Mouse (Mus musculus) midbrain, embryonic 14.5 days (tissue): ENCODE measurements at regions not wholly inside any gene's neighbourhood (a gene's known extent, or its start where the extent isn't known, plus 50 kb on each side); places are given as distances from the start of the nearest gene placed in this dataset.
A peak's percentile ranks its signal among the peaks of the same experiment; 100 is the strongest.

Experiments
- ATAC-seq: fragments of 200-750 bp; cut with Nextera tagmentation; 2 replicates; pipeline ENCODE4 v1.8.0; 2017; ENCODE audit warnings: moderate number of reproducible peaks, moderate library complexity; ENCODE audit not compliant: low FRiP score, low TSS enrichment
- DNase-seq: peaks from one replicate; pipeline ENCODE4 v3.0.0-alpha.2; 2015
- H3K27ac ChIP-seq: fragments of 300-500 bp; sonication (generic); replicated peaks from 2 replicates; pipeline ENCODE4 v1.5.1; 2014; ENCODE audit warnings: mild to moderate bottlenecking, low read depth, low read length, moderate library complexity
- H3K27me3 ChIP-seq: fragments of 300-500 bp; sonication (generic); 2 replicates; pipeline ENCODE4 v1.6.1; 2014; ENCODE audit warnings: low read length, control low read depth, mixed read lengths; ENCODE audit not compliant: control insufficient read depth, insufficient read depth
- H3K36me3 ChIP-seq: fragments of 300-500 bp; sonication (generic); 2 replicates; pipeline ENCODE4 v1.6.1; 2014; ENCODE audit warnings: low read length, control low read depth; ENCODE audit not compliant: control insufficient read depth, insufficient read depth
- H3K4me1 ChIP-seq: fragments of 300-500 bp; sonication (generic); 2 replicates; pipeline ENCODE4 v1.6.1; 2014; ENCODE audit warnings: mild to moderate bottlenecking, antibody characterized with exemption, low read length, control low read depth; ENCODE audit not compliant: control insufficient read depth, insufficient read depth
- H3K4me2 ChIP-seq: fragments of 300-500 bp; sonication (generic); 2 replicates; pipeline ENCODE4 v1.6.1; 2014; ENCODE audit warnings: mild to moderate bottlenecking, low read length, moderate library complexity
- H3K4me3 ChIP-seq: fragments of 300-500 bp; sonication (generic); replicated peaks from 2 replicates; pipeline ENCODE4 v1.5.1; 2014; ENCODE audit warnings: low read depth, low read length
- H3K9ac ChIP-seq: fragments of 300-500 bp; sonication (generic); replicated peaks from 2 replicates; pipeline ENCODE4 v1.6.1; 2014; ENCODE audit warnings: mild to moderate bottlenecking, low read length, moderate library complexity
- H3K9me3 ChIP-seq: fragments of 300-500 bp; sonication (generic); 2 replicates; pipeline ENCODE4 v1.6.1; 2016; ENCODE audit warnings: low read length, control low read depth, mixed read lengths; ENCODE audit not compliant: control insufficient read depth
- WGBS: fragments of 180-500 bp; shearing (Covaris S2); extraction: QIAGEN DNeasy Blood & Tissue Kit; methylation state at CpG from one replicate; pipeline ENCODE4 v1.1.7; 2014; 5-methylcytosine and 5-hydroxymethylcytosine counted together

GRCm38 (mm10) chr9:34386071-34386470 lies 99.6 kb upstream of the Kirrel3 start:
- ATAC-seq (no peak), DNase-seq (no peak)
- Histone ChIP-seq H3K4me1 (no peaks in the 10 kb centered on the region; the same call in none of the 2 replicates), H3K4me3 (no peak overlapping the region), H3K27ac (no peak overlapping the region), H3K9ac (no peak overlapping the region), H3K27me3 (no peaks in the 10 kb centered on the region), H3K9me3 (no peaks in the 10 kb centered on the region), H3K36me3 (no peaks in the 10 kb centered on the region), H3K4me2 (no peak overlapping the region)
- WGBS, result 88% methylated on average over 4 of the region's 4 CpGs

GRCm38 (mm10) chr9:34393042-34393441 lies 92.7 kb upstream of the Kirrel3 start:
- no peak overlapping the region for H3K4me3 ChIP-seq
- DNase-seq, result peak; percentile 47
- ATAC-seq, result no peak
- 0 out of 2 replicates have a peak overlapping the region, but pooled peaks have one; percentile 27 for H3K27ac ChIP-seq
- peaks cover 5% of the 10 kb centered on the region; the same call in 1 of the 2 replicates for H3K4me1 ChIP-seq
- no peaks in the 10 kb centered on the region for H3K36me3 ChIP-seq
- no peak overlapping the region for H3K4me2 ChIP-seq
- no peak overlapping the region for H3K9ac ChIP-seq
- H3K9me3 ChIP-seq, result no peaks in the 10 kb centered on the region
- H3K27me3 ChIP-seq, result no peaks in the 10 kb centered on the region
- 53% methylated on average over 6 of the region's 6 CpGs for WGBS

GRCm38 (mm10) chr9:34395839-34396804 lies 89.6 kb upstream of the Kirrel3 start:
- WGBS, result 24% methylated on average over 6 of the region's 6 CpGs
- H3K27me3 ChIP-seq, result no peaks in the 10 kb centered on the region
- no peak overlapping the region for H3K9ac ChIP-seq
- H3K36me3 ChIP-seq, result no peaks in the 10 kb centered on the region
- H3K4me1 ChIP-seq, result peaks cover 5% of the 10 kb centered on the region; the same call in 1 of the 2 replicates
- peak; percentile 71 for DNase-seq
- peak overlapping the region; percentile 50 for H3K27ac ChIP-seq
- peak; percentile 81 for ATAC-seq
- H3K4me2 ChIP-seq, result no peak overlapping the region
- H3K9me3 ChIP-seq, result no peaks in the 10 kb centered on the region
- H3K4me3 ChIP-seq, result no peak overlapping the region

DNA sequence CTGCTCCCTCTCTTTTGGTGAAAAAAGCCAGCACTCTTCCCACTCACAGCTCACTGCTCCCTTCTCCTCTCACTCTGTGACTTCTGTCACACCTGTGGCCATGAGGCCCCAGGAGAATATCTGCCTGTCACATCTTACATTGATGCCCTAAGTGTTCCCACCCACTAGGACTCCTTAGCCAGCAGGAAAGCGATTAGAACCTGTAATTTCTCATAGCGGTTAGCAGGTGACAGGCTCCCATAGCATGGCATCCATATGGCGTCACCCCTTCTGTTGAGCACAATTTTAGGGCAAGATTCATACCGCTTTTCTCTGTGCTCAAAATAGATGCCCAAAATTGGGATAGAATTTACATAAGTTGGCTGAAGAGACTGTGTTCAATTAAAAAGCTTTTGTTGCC lies 74.0 kb upstream of the Kirrel3 start:
- H3K4me2 ChIP-seq, result no peak overlapping the region
- no peak for DNase-seq
- H3K4me3 ChIP-seq, result no peak overlapping the region
- H3K4me1 ChIP-seq, result 0 out of 2 replicates have a peak, but pooled peaks cover 6% of the 10 kb centered on the region
- H3K36me3 ChIP-seq, result no peaks in the 10 kb centered on the region
- H3K27me3 ChIP-seq, result no peaks in the 10 kb centered on the region
- H3K9me3 ChIP-seq, result no peaks in the 10 kb centered on the region
- WGBS, result 92% methylated on average over 4 of the region's 4 CpGs
- H3K9ac ChIP-seq, result no peak overlapping the region
- no peak for ATAC-seq
- H3K27ac ChIP-seq, result no peak overlapping the region

GRCm38 (mm10) chr9:34416153-34416552 lies 69.5 kb upstream of the Kirrel3 start:
- 82% methylated on average over 8 of the region's 8 CpGs for WGBS
- no peaks in the 10 kb centered on the region for H3K36me3 ChIP-seq
- no peak overlapping the region for H3K4me2 ChIP-seq
- H3K27me3 ChIP-seq, result no peaks in the 10 kb centered on the region
- H3K4me3 ChIP-seq, result no peak overlapping the region
- no peak overlapping the region for H3K9ac ChIP-seq
- ATAC-seq (no peak), DNase-seq (no peak)
- no peak overlapping the region for H3K27ac ChIP-seq
- H3K4me1 ChIP-seq, result 0 out of 2 replicates have a peak, but pooled peaks cover 6% of the 10 kb centered on the region
- no peaks in the 10 kb centered on the region for H3K9me3 ChIP-seq

- no peak for DNase-seq
- H3K36me3 ChIP-seq, result no peaks in the 10 kb centered on the region
- WGBS, result 92% methylated on average over 8 of the region's 8 CpGs
- H3K27me3 ChIP-seq, result no peaks in the 10 kb centered on the region
- no peak overlapping the region for H3K4me2 ChIP-seq
- H3K4me3 ChIP-seq, result no peak overlapping the region
- no peak for ATAC-seq
- 0 out of 2 replicates have a peak, but pooled peaks cover 3% of the 10 kb centered on the region for H3K4me1 ChIP-seq
- no peak overlapping the region for H3K9ac ChIP-seq
- no peaks in the 10 kb centered on the region for H3K9me3 ChIP-seq
- H3K27ac ChIP-seq, result no peak overlapping the region
Observed at GRCm38 (mm10) chr9:34418100-34418499, 67.6 kb upstream of the Kirrel3 start.

DNA sequence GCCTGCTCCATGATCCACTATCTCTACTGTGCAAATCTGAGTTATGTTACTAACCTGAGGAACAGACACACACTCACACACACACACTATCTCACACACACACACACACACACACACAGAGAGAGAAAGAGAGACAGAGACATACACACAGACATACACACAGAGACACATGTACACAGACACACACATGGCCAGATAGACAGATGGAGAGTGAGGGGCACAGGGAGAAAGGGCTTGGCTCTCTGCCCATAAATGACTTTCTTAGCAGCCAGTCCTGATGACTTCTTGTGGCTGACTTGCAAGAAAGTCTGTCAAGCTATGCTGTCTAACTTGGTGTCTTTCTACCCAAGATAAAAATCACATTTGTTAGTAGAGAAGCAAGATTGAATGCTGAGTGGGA lies 63.7 kb upstream of the Kirrel3 start:
- no peak overlapping the region for H3K27ac ChIP-seq
- H3K27me3 ChIP-seq, result no peaks in the 10 kb centered on the region
- no peaks in the 10 kb centered on the region for H3K36me3 ChIP-seq
- H3K9me3 ChIP-seq, result no peaks in the 10 kb centered on the region
- H3K4me2 ChIP-seq, result no peak overlapping the region
- no peak overlapping the region for H3K9ac ChIP-seq
- H3K4me1 ChIP-seq, result no peaks in the 10 kb centered on the region
- ATAC-seq (no peak), DNase-seq (no peak)
- H3K4me3 ChIP-seq, result no peak overlapping the region

DNA sequence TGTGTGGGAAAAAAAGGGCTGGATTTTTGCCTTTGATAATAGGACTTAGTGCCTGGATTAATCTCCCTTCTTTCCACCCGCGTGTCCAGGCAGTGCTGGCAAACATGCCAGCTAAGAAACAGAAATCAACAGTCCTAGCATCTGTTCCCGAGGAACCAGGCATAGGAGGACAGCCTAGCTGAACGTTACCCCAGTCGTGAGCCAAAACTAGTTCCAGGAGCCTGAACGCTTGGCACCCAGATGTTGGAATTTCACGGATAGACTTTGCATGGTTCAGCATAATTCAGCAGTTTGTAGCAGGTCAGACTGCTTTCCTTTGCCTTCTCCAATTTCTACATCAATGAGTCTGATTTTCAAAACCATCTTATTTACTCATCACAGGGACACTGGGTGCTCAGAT lies 62.6 kb upstream of the Kirrel3 start:
- Histone ChIP-seq H3K27ac (no peak overlapping the region), H3K4me2 (no peak overlapping the region), H3K9me3 (no peaks in the 10 kb centered on the region), H3K9ac (no peak overlapping the region), H3K36me3 (no peaks in the 10 kb centered on the region), H3K4me3 (no peak overlapping the region), H3K27me3 (no peaks in the 10 kb centered on the region), H3K4me1 (0 out of 2 replicates have a peak, but pooled peaks cover 5% of the 10 kb centered on the region)
- DNase-seq, result no peak
- 53% methylated on average over 7 of the region's 7 CpGs for WGBS
- ATAC-seq, result no peak

- H3K36me3 ChIP-seq, result no peaks in the 10 kb centered on the region
- 0 out of 2 replicates have a peak, but pooled peaks cover 5% of the 10 kb centered on the region for H3K4me1 ChIP-seq
- DNase-seq (no peak), ATAC-seq (no peak)
- WGBS, result 73% methylated on average over 4 of the region's 4 CpGs
- H3K9ac ChIP-seq, result no peak overlapping the region
- no peak overlapping the region for H3K4me2 ChIP-seq
- H3K27me3 ChIP-seq, result no peaks in the 10 kb centered on the region
- no peaks in the 10 kb centered on the region for H3K9me3 ChIP-seq
- no peak overlapping the region for H3K4me3 ChIP-seq
- H3K27ac ChIP-seq, result no peak overlapping the region
Observed at GRCm38 (mm10) chr9:34426589-34426988, 59.1 kb upstream of the Kirrel3 start.
